Mouse (Mus musculus) adrenal gland, postnatal 0 days (tissue): ENCODE data around the gene Gm9603. TPM values are rescaled to one million over a fixed set of nuclear protein-coding genes. Genes with fewer than 3 reads are reported as not detected.

ENCODE experiments used
- polyA plus RNA-seq: library from polyadenylated mRNA; unstranded; fragments of >200 nt; fragmentation: Nextera tagmentation; extraction: Ambion mirVana; gene quantifications from 2 replicates; pipeline ENCODE4 v1.2.1, GENCODE M21; 2015

The Gm9603 gene
- polyA plus RNA-seq: not detected in 2 replicates

GRCm38 (mm10) chr14:5687357-5687756 lies at the start of gene Gm9603:
Gm9603 (minus strand) TSS chr14:5687457.

GRCm38 (mm10) chr14:5632928-5633327 lies 54.3 kb downstream of the Gm9603 start, which contains the start of gene Gm8265:
Gm8265 (minus strand) TSS chr14:5633028.

Other genes with a start within 250 kb of the Gm9603 start
- 0.08 and 0.46 TPM in 2 replicates for gene Gm3194, start 232.0 kb downstream of the Gm9603 start, polyA plus RNA-seq
- not detected in 2 replicates for gene Gm8246, start 209.6 kb downstream of the Gm9603 start, polyA plus RNA-seq
- gene Gm3187, start 203.2 kb downstream of the Gm9603 start, polyA plus RNA-seq: not detected in 2 replicates
- gene Gm3488, start 185.8 kb downstream of the Gm9603 start, polyA plus RNA-seq: 0.28 and 0.61 TPM in 2 replicates
- not detected in 2 replicates for gene Gm3532, start 149.0 kb downstream of the Gm9603 start, polyA plus RNA-seq
- not detected in 2 replicates for gene Gm8265, start 54.4 kb downstream of the Gm9603 start, polyA plus RNA-seq
- gene Gm3373, start 54.1 kb upstream of the Gm9603 start, polyA plus RNA-seq: 0.60 TPM in 1 of 2 replicates, not detected in the other
- 0.17 and 0.46 TPM in 2 replicates for gene Gm3383, start 120.5 kb upstream of the Gm9603 start, polyA plus RNA-seq
- not detected in 2 replicates for gene Gm3424, start 142.9 kb upstream of the Gm9603 start, polyA plus RNA-seq
- 0.32 TPM in 1 of 2 replicates, not detected in the other for gene Gm8237, start 192.9 kb upstream of the Gm9603 start, polyA plus RNA-seq